Mouse (Mus musculus): ENCODE results near the gene Donson.

Gene Donson

DNA sequence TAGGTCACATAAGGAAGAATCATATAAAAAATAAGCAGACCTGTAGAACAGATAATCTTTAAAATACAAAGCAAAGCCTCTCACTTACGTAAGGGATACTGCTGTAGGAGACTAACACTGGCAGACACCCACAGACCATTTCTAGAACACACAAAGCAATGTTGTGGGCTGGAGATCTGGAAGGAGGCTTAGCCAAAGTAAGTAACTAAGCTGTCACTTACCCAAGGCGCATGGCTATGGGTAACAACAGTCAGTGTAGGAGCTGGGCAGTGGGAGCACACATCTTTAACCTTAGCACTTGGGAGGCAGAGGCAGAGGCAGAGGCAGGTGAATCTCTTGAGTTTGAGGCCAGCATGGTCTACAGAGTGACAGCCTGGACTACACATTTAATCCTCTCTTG, 48.9 kb downstream of the Donson start:
- DNase-seq, result no peak

DNA sequence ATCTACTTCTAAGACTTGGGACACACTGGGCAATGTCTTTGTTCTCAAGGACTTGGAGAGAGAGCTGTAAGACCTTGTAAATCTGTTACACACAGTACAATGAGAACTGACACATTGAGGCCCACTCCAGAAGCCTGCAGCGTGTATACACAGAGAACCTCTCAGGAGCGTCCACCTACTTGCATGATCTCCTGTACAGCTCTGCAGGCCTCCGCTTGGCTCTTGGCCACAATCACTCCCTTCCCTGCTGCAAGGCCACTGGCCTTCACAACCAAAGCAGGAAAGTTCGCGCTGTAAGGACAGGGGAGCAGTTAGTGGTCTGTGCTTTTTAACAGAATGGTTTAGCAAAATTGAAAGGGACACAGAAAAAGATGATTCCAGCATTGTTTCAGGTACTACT, 49.4 kb downstream of the Donson start:
- no peak for DNase-seq

DNA sequence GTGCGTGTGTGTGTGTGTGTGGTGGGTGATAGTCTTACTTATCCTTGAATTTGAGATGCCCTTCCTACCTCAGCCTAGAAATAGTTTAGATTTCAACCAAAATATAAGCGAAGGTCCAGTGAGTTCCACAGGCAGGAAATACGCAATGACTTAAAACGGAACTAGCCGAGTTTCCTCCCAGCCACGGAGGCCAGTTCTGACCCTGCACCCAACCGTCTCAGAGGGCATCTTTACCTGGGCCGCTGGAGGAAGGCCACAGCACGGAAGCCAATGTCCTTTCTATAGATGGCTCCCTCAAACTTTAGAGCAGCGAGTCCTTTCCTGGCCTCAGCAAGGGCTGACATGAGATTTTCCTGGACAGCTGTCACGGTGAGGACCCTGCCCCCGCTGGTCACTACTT, 54.9 kb downstream of the Donson start:
- DNase-seq, result no peak

DNA sequence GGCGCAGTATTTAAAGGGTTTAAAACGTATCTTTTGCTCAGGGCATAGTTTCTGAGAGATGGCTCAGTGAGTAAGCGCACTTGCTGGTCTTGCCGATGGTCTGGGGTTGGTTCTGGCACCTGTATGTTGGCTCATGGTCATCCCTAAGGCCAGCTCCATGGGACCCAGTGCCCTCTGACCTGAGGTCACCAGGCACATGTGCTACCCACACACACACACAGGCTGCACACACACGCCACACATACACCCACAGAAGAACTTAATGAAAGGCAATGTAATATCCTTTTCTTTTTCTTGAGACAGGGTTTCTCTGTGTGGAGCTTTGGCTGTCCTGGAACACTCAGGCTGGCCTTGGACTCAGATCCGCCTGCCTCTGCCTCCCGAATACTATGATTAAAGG, 55.6 kb downstream of the Donson start:
- DNase-seq, result no peak

DNA sequence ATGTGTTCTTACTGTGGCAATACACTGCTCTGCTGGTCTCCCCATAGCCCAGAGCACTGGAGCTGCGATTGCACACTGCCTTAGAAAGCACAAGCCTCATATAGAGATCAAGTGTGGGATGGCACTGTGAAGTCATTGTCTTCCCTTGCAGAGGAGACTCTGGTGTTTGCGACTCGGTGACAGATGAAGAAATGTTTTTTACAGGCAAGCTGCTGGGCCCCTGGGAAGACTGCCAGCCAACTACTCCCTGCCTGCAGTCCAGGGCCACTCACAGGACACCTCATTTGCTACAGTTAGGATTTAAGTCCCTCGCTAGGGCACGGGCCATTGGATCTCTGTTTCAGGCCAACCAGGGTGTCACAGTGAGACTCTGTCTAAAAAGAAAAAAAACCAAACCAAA, 56.1 kb downstream of the Donson start:
- peak in 1 of 2 experiments; percentile 60 for DNase-seq

DNA sequence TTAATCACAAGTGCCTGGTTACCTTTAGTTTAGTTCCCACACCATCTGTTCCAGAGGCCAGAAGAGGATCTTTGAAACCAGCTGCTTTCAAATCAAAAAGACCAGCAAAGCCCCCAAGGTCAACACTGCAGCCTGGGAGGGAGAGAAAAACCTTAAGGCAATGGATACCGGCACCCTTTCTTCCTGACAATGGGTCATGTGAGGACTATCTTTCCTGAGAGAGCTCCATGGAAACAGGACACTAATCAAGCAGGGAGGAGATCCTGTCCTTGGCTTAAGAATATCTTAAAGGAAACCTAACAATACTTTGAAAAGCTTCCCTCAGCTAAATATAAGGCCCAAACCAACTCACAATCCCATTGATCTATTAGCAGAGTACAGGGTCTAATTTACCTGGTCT, 58.0 kb downstream of the Donson start:
- no peak for DNase-seq

DNA sequence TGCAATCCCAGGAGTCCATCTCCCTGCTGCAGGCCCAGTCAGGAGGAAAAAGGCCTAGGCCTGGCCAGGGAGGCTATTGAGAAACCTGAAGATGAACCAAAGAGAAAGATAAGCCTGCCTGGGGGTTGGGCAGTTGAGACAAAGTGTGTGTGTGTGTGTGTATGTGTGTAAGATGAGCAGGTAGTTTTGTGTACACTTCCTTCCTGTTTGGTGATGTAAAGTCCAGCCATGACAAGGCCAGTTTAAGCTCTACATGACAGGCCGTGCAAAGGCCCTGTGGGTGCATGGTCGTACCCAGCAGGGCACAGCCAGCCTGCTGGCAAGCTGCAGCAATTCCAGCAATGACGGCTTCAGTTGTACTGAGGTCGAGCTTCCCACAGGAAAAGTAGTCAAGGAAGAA, 58.8 kb downstream of the Donson start:
- DNase-seq, result no peak

DNA sequence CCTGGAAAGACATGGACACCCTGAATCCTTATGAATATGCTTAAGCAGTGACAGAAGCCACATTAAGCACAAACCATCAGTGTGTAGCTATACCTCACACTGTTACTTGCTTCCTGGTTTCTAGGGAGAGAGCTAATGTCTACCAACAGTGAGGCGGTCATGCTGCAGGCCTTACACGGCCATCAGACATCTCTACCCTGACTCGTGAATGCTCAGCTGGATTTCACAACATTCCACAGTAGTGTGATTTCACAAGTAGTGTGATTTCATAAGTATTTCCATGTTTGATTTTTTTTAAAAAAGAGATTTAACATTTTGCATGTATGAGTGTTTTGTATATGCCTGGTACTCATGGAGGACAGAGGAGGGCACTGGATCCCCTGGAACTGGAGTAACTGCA, 59.9 kb downstream of the Donson start:
- DNase-seq, result no peak

DNA sequence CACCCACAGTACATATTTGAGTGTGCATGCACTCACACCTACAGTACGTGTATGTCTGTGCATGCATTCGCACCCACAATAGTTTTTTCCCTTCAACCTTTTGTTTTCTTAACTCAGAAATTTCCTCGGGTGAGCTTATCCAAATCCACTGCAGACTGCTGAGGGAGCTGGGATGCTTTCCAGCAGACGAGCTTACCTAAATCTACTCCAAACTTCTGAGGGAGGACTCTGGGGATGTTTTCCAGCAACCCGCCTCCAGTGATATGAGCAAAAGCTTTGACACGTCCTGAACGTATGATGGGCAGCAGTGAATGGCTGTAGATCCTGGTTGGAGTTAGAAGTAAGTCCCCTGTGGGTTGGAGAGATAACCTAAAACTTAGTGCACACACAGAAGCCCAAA, 60.7 kb downstream of the Donson start:
- no peak for DNase-seq

All from cerebellum, postnatal 25 days (tissue).